Mouse (Mus musculus): ENCODE measurements at regions not wholly inside any gene's neighbourhood (a gene's known extent, or its start where the extent isn't known, plus 50 kb on each side); places are given as distances from the start of the nearest gene placed in this dataset.

- no peak for TF ChIP-seq CTCF (conservative IDR thresholded peaks at IDR 0.05; ENCODE audit: low read length)
- no peak for TF ChIP-seq POU5F1 (IDR thresholded peaks at IDR 0.05; ENCODE audit: borderline replicate concordance, low read length)
Observed at GRCm38 (mm10) chr4:105332081-105332480, 174.9 kb downstream of the Plpp3 start.
